Mouse (Mus musculus): ENCODE data around the gene E130116L18Rik. TPM values are rescaled to one million over a fixed set of nuclear protein-coding genes. Genes with fewer than 3 reads are reported as not detected.
"Not testable (repeated sequence)": the region's sequence is repeated elsewhere in the genome, so short reads cannot be mapped to it uniquely, and the experiment has no call there.

Gene E130116L18Rik
- total RNA-seq, 1 experiment = not detected

DNA sequence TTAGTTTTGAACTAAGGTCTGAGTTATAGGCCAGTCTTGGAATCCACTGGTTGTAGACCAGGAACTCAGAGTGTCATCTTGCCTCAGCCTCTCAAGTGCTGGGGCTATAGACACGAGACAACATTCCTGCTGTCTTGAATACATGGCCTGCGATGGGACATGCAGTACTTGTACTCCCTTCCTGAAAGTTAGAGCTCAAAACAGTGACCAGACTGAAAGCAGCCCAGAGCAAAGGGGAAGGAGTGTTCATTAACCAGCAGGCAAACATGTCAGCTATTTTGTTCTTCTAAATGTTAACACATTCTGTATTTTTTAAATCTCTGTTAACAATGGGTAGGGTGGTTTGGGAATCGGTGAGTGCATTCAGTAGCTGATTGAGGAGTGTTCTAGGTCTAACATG lies 24.1 kb upstream of the E130116L18Rik start:
- no peak overlapping the region for H3K27ac ChIP-seq (ENCODE audit: insufficient read depth, low read depth, low read length, poor library complexity, severe bottlenecking)
- H3K9ac ChIP-seq (ENCODE audit: insufficient read depth, low read depth, low read length, poor library complexity, severe bottlenecking) = no peak overlapping the region
- H3K4me3 ChIP-seq (ENCODE audit: insufficient read depth in 1 of 2, low read depth in 1 of 2, low read length in 2 of 2, poor library complexity in 1 of 2, severe bottlenecking in 1 of 2) = no peak overlapping the region
- H3K4me1 ChIP-seq (ENCODE audit: control insufficient read depth in 2 of 2, insufficient read depth in 2 of 2, low read length in 2 of 2, poor library complexity in 1 of 2) = no peaks in the 10 kb centered on the region
- H3K9me3 ChIP-seq (ENCODE audit: control insufficient read depth, insufficient read depth, low read depth, low read length) = no peaks in the 10 kb centered on the region
- in situ Hi-C loops (cut with MboI; ENCODE audit: low sequenced_read_pairs in 2 of 2, unreplicated experiment in 2 of 2) = no loop called here
- TF ChIP-seq CHD2 (IDR thresholded peaks at IDR 0.05; ENCODE audit: low read depth, low read length) = no peak
- TF ChIP-seq ZC3H11A (IDR thresholded peaks at IDR 0.05; ENCODE audit: borderline replicate concordance, low read depth, low read length) = no peak
- no peak for TF ChIP-seq HCFC1 (IDR thresholded peaks at IDR 0.05; ENCODE audit: borderline replicate concordance, insufficient read depth, low read length)
- no peak for TF ChIP-seq MAFK (IDR thresholded peaks at IDR 0.05; ENCODE audit: insufficient read depth, low read depth, low read length)
- TF ChIP-seq ZNF384 (IDR thresholded peaks at IDR 0.05; ENCODE audit: low read depth, low read length) = no peak
- peaks cover 7% of the 10 kb centered on the region for H3K36me3 ChIP-seq (ENCODE audit: control insufficient read depth, insufficient read depth, low read length, poor library complexity, severe bottlenecking)
- no peak for DNase-seq (ENCODE audit: low read depth, low spot score)

DNA sequence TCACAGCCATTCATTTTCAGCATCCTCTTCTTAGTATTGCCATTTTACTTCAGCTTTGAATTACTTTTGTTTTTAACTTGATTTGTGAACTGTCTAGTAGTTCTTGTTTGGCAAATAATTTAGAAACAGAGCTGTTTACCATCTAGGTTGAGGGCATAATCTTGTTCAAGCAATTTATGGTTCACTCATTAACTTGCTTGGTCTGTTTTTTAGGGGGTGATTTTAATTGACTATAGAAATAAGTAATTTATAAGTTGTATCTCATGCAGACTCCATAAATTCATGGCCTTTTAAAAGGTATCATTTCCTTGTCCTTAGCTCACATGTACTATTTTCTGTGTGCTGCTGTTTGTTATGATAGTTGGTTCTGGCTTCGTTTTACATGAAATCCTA lies 23.5 kb upstream of the E130116L18Rik start:
- Histone ChIP-seq H3K9me3 (ENCODE audit: control insufficient read depth, insufficient read depth, low read depth, low read length) (no peaks in the 10 kb centered on the region), H3K4me3 (ENCODE audit: insufficient read depth in 1 of 2, low read depth in 1 of 2, low read length in 2 of 2, poor library complexity in 1 of 2, severe bottlenecking in 1 of 2) (no peak overlapping the region), H3K36me3 (ENCODE audit: control insufficient read depth, insufficient read depth, low read length, poor library complexity, severe bottlenecking) (peaks cover 6% of the 10 kb centered on the region), H3K4me1 (ENCODE audit: control insufficient read depth in 2 of 2, insufficient read depth in 2 of 2, low read length in 2 of 2, poor library complexity in 1 of 2) (no peaks in the 10 kb centered on the region), H3K9ac (ENCODE audit: insufficient read depth, low read depth, low read length, poor library complexity, severe bottlenecking) (no peak overlapping the region), H3K27ac (ENCODE audit: insufficient read depth, low read depth, low read length, poor library complexity, severe bottlenecking) (no peak overlapping the region)
- no peak for DNase-seq (ENCODE audit: low read depth, low spot score)
- in situ Hi-C loops (cut with MboI; ENCODE audit: low sequenced_read_pairs in 2 of 2, unreplicated experiment in 2 of 2) = no loop called here
- TF ChIP-seq ZC3H11A (IDR thresholded peaks at IDR 0.05; ENCODE audit: borderline replicate concordance, low read depth, low read length) = no peak
- TF ChIP-seq ZNF384 (IDR thresholded peaks at IDR 0.05; ENCODE audit: low read depth, low read length) = no peak
- no peak for TF ChIP-seq CHD2 (IDR thresholded peaks at IDR 0.05; ENCODE audit: low read depth, low read length)

DNA sequence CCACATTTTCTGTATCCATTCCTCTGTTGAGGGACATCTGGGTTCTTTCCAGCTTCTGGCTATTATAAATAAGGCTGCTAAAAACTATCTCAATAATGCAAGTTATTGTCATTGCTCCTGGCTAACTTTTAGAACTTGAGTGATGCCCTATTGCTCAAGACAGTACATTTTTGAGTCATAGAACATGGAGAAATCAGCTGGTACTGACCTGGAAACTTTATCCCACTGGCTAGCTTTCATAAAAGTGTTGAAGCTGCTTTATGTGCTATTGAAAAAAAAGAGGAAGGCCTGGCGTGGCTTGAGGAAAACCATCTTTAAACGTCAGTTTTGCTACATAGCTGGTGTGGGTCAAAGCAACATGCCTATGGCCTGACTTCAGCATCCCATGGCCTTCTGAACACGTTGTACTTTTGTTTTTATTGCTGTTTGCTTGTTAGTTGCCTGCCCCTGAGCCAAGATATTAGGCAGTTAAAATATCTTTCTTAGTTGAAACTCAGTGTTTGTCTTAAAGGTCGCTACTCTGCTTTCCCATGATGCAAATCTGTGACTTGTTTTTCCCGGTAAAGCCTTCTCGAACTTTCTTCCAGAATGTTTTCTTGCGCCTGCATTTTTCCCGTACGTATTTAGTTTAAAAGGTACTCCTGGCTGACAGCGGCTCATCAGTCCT lies 23.0 kb upstream of the E130116L18Rik start:
- peaks cover 3% of the 10 kb centered on the region for H3K36me3 ChIP-seq (ENCODE audit: control insufficient read depth, insufficient read depth, low read length, poor library complexity, severe bottlenecking)
- H3K9ac ChIP-seq (ENCODE audit: insufficient read depth, low read depth, low read length, poor library complexity, severe bottlenecking) = no peak overlapping the region
- DNase-seq (ENCODE audit: low read depth, low spot score) = no peak
- in situ Hi-C loops (cut with MboI; ENCODE audit: low sequenced_read_pairs in 2 of 2, unreplicated experiment in 2 of 2) = no loop called here
- H3K27ac ChIP-seq (ENCODE audit: insufficient read depth, low read depth, low read length, poor library complexity, severe bottlenecking) = no peak overlapping the region
- H3K4me1 ChIP-seq (ENCODE audit: control insufficient read depth in 2 of 2, insufficient read depth in 2 of 2, low read length in 2 of 2, poor library complexity in 1 of 2) = no peaks in the 10 kb centered on the region
- no peaks in the 10 kb centered on the region for H3K9me3 ChIP-seq (ENCODE audit: control insufficient read depth, insufficient read depth, low read depth, low read length)
- H3K4me3 ChIP-seq (ENCODE audit: insufficient read depth in 1 of 2, low read depth in 1 of 2, low read length in 2 of 2, poor library complexity in 1 of 2, severe bottlenecking in 1 of 2) = no peak overlapping the region
- no peak for TF ChIP-seq MAFK (IDR thresholded peaks at IDR 0.05; ENCODE audit: insufficient read depth, low read depth, low read length)
- TF ChIP-seq ZC3H11A (IDR thresholded peaks at IDR 0.05; ENCODE audit: borderline replicate concordance, low read depth, low read length) = no peak
- no peak for TF ChIP-seq HCFC1 (IDR thresholded peaks at IDR 0.05; ENCODE audit: borderline replicate concordance, insufficient read depth, low read length)
- no peak for TF ChIP-seq ZNF384 (IDR thresholded peaks at IDR 0.05; ENCODE audit: low read depth, low read length)
- no peak for TF ChIP-seq CHD2 (IDR thresholded peaks at IDR 0.05; ENCODE audit: low read depth, low read length)

DNA sequence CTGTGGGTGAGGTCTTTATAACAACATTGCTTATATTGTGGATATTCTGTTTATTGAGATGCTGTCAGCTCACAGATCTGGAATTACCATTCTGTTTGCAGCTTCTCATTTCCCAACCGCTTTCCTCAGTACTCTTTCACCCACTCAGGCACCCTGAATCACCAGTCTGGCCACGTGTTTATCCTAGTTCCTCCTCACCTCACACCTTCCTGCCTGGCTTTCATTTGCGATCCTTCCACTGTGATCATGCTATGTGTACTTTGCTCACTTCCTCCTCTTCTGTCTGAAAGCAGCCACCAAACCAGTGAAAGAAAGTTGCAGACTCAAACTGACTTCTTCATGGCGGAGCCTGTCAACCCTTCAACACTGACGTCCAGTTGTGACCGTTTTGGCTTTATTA lies 20.1 kb upstream of the E130116L18Rik start:
- in situ Hi-C loops (cut with MboI; ENCODE audit: low sequenced_read_pairs in 2 of 2, unreplicated experiment in 2 of 2) = no loop called here
- H3K4me1 ChIP-seq (ENCODE audit: control insufficient read depth in 2 of 2, insufficient read depth in 2 of 2, low read length in 2 of 2, poor library complexity in 1 of 2) = no peaks in the 10 kb centered on the region
- H3K9me3 ChIP-seq (ENCODE audit: control insufficient read depth, insufficient read depth, low read depth, low read length) = no peaks in the 10 kb centered on the region
- H3K9ac ChIP-seq (ENCODE audit: insufficient read depth, low read depth, low read length, poor library complexity, severe bottlenecking) = no peak overlapping the region
- H3K36me3 ChIP-seq (ENCODE audit: control insufficient read depth, insufficient read depth, low read length, poor library complexity, severe bottlenecking) = no peaks in the 10 kb centered on the region
- no peak overlapping the region for H3K27ac ChIP-seq (ENCODE audit: insufficient read depth, low read depth, low read length, poor library complexity, severe bottlenecking)
- no peak overlapping the region for H3K4me3 ChIP-seq (ENCODE audit: insufficient read depth in 1 of 2, low read depth in 1 of 2, low read length in 2 of 2, poor library complexity in 1 of 2, severe bottlenecking in 1 of 2)
- TF ChIP-seq CHD2 (IDR thresholded peaks at IDR 0.05; ENCODE audit: low read depth, low read length) (no peak), MAFK (IDR thresholded peaks at IDR 0.05; ENCODE audit: insufficient read depth, low read depth, low read length) (no peak), HCFC1 (IDR thresholded peaks at IDR 0.05; ENCODE audit: borderline replicate concordance, insufficient read depth, low read length) (no peak), ZC3H11A (IDR thresholded peaks at IDR 0.05; ENCODE audit: borderline replicate concordance, low read depth, low read length) (no peak), ZNF384 (IDR thresholded peaks at IDR 0.05; ENCODE audit: low read depth, low read length) (no peak)
- DNase-seq (ENCODE audit: low read depth, low spot score) = no peak

DNA sequence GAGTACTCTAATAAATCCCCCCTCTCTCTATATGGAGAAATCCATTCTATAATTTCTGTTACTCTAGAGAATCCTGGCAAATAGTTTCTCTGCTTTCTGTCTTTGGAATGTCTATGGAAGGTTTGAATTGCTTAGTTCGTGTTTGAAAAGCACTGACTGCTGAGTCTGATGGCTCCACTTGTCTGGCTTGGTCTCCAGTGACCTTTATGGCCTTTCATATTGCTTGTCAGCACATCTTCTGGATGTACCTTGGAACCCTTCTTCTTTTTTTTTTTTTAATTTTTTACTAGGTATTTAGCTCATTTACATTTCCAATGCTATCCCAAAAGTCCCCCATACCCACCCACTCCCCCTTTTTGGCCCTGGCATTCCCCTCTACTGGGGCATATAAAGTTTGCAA lies 1.4 kb upstream of the E130116L18Rik start:
- H3K36me3 ChIP-seq (ENCODE audit: control insufficient read depth, insufficient read depth, low read length, poor library complexity, severe bottlenecking); H3K4me3 ChIP-seq (ENCODE audit: insufficient read depth in 1 of 2, low read depth in 1 of 2, low read length in 2 of 2, poor library complexity in 1 of 2, severe bottlenecking in 1 of 2); H3K4me1 ChIP-seq (ENCODE audit: control insufficient read depth in 2 of 2, insufficient read depth in 2 of 2, low read length in 2 of 2, poor library complexity in 1 of 2); in situ Hi-C loops (cut with MboI; ENCODE audit: low sequenced_read_pairs in 2 of 2, unreplicated experiment in 2 of 2); H3K9ac ChIP-seq (ENCODE audit: insufficient read depth, low read depth, low read length, poor library complexity, severe bottlenecking); H3K9me3 ChIP-seq (ENCODE audit: control insufficient read depth, insufficient read depth, low read depth, low read length); H3K27ac ChIP-seq (ENCODE audit: insufficient read depth, low read depth, low read length, poor library complexity, severe bottlenecking); DNase-seq (ENCODE audit: low read depth, low spot score): not testable (repeated sequence)
